Comparison of ENCODE assay signal across 11 mouse cellular contexts in genomic region chr17:70754041-70754440, GRCm38 (mm10).
DNase-seq lines count a peak whose midpoint lies in the region; ATAC-seq lines count a peak whose summit lies in the region.
"Had no signal": no experiment of that assay in that cellular context is flagged by ENCODE, and none has a peak within 500 bp of the region (broad histone marks: within the 10 kb centered on the region; RNA-seq: fewer than 3 reads in every experiment).

No protein-coding gene starts in this region.

- H3K27me3 ChIP-seq in hindbrain, embryonic 12.5 days = peaks cover 26% of the 10 kb centered on the region
- H3K27me3 ChIP-seq in hindbrain, embryonic 16.5 days (replicated peaks; ENCODE audit: control insufficient read depth, insufficient read depth, low read length) = peaks cover 7% of the 10 kb centered on the region
- H3K27me3 ChIP-seq in limb, embryonic 13.5 days = no peaks in the 10 kb centered on the region
- peaks cover 32% of the 10 kb centered on the region for H3K27me3 ChIP-seq in midbrain, embryonic 14.5 days (ENCODE audit: control insufficient read depth, insufficient read depth, low read length)
- no peaks in the 10 kb centered on the region for H3K27me3 ChIP-seq in forebrain, embryonic 11.5 days (ENCODE audit: control insufficient read depth, insufficient read depth, low read length)

- H3K9me3 ChIP-seq in hindbrain, embryonic 12.5 days (replicated peaks) = no peaks in the 10 kb centered on the region
- no peaks in the 10 kb centered on the region for H3K9me3 ChIP-seq in hindbrain, embryonic 16.5 days (ENCODE audit: control insufficient read depth, low read length)
- no peaks in the 10 kb centered on the region for H3K9me3 ChIP-seq in limb, embryonic 13.5 days
- H3K9me3 ChIP-seq in midbrain, embryonic 14.5 days (ENCODE audit: control insufficient read depth, low read length) = no peaks in the 10 kb centered on the region
- H3K9me3 ChIP-seq in forebrain, embryonic 11.5 days (ENCODE audit: control insufficient read depth, low read length) = no peaks in the 10 kb centered on the region
- H3K9me3 ChIP-seq: forebrain, embryonic 15.5 days had no signal

- no peaks in the 10 kb centered on the region for H3K36me3 ChIP-seq in hindbrain, embryonic 12.5 days
- H3K36me3 ChIP-seq in hindbrain, embryonic 16.5 days (ENCODE audit: control insufficient read depth, insufficient read depth, low read length) = no peaks in the 10 kb centered on the region
- no peaks in the 10 kb centered on the region for H3K36me3 ChIP-seq in limb, embryonic 13.5 days
- H3K36me3 ChIP-seq in midbrain, embryonic 14.5 days (ENCODE audit: control insufficient read depth, insufficient read depth, low read length) = no peaks in the 10 kb centered on the region
- H3K36me3 ChIP-seq in forebrain, embryonic 11.5 days (ENCODE audit: control insufficient read depth, insufficient read depth, low read length) = no peaks in the 10 kb centered on the region
- H3K36me3 ChIP-seq: forebrain, embryonic 15.5 days had no signal

- H3K4me3 ChIP-seq in hindbrain, embryonic 12.5 days = no peak overlapping the region
- no peak overlapping the region for H3K4me3 ChIP-seq in hindbrain, embryonic 16.5 days (ENCODE audit: low read length)
- no peak overlapping the region for H3K4me3 ChIP-seq in limb, embryonic 13.5 days
- no peak overlapping the region for H3K4me3 ChIP-seq in midbrain, embryonic 14.5 days (replicated peaks; ENCODE audit: low read depth, low read length)
- H3K4me3 ChIP-seq in forebrain, embryonic 11.5 days (ENCODE audit: low read depth, low read length) = no peak overlapping the region
- H3K4me3 ChIP-seq: forebrain, embryonic 15.5 days had no signal

- H3K9ac ChIP-seq in hindbrain, embryonic 12.5 days = no peak overlapping the region
- no peak overlapping the region for H3K9ac ChIP-seq in hindbrain, embryonic 16.5 days (ENCODE audit: low read depth, low read length)
- H3K9ac ChIP-seq in limb, embryonic 13.5 days = no peak overlapping the region
- H3K9ac ChIP-seq in midbrain, embryonic 14.5 days (replicated peaks; ENCODE audit: low read length) = no peak overlapping the region
- H3K9ac ChIP-seq in forebrain, embryonic 11.5 days (ENCODE audit: low read length) = no peak overlapping the region
- H3K9ac ChIP-seq: forebrain, embryonic 15.5 days had no signal

- H3K4me2 ChIP-seq in hindbrain, embryonic 12.5 days (replicated peaks) = no peak overlapping the region
- no peak overlapping the region for H3K4me2 ChIP-seq in hindbrain, embryonic 16.5 days (ENCODE audit: low read length)
- peak overlapping the region; percentile 79; the same call in 1 of the 2 replicates for H3K4me2 ChIP-seq in limb, embryonic 13.5 days (replicated peaks)
- H3K4me2 ChIP-seq in midbrain, embryonic 14.5 days (ENCODE audit: low read length) = no peak overlapping the region
- H3K4me2 ChIP-seq in forebrain, embryonic 11.5 days (ENCODE audit: low read depth, low read length, severe bottlenecking) = no peak overlapping the region

- H3K4me1 ChIP-seq in hindbrain, embryonic 12.5 days = peaks cover 24% of the 10 kb centered on the region
- H3K4me1 ChIP-seq in hindbrain, embryonic 16.5 days (ENCODE audit: control insufficient read depth, insufficient read depth, low read depth, low read length) = peaks cover 9% of the 10 kb centered on the region
- peaks cover 32% of the 10 kb centered on the region for H3K4me1 ChIP-seq in limb, embryonic 13.5 days
- H3K4me1 ChIP-seq in midbrain, embryonic 14.5 days (ENCODE audit: control insufficient read depth, insufficient read depth, low read length) = peaks cover 9% of the 10 kb centered on the region; the same call in 1 of the 2 replicates
- peaks cover 5% of the 10 kb centered on the region; the same call in 1 of the 2 replicates for H3K4me1 ChIP-seq in forebrain, embryonic 11.5 days (replicated peaks; ENCODE audit: control insufficient read depth, insufficient read depth, low read length)

- DNase-seq in ES-CJ7 (ENCODE audit: low read depth, low spot score) = peak; percentile 12
- peak; percentile 23 for DNase-seq in kidney, adult 18-20 months
- no peak for DNase-seq in midbrain, embryonic 14.5 days
- no peak for DNase-seq in cerebellum, adult 9-10 months
- no peak for DNase-seq in forebrain, embryonic 11.5 days (ENCODE audit: low spot score)

- WGBS in hindbrain, embryonic 12.5 days = 81% methylated on average over 9 of the region's 9 CpGs
- 94% methylated on average over 9 of the region's 9 CpGs for WGBS in hindbrain, embryonic 16.5 days
- WGBS in limb, embryonic 13.5 days = 67% methylated on average over 9 of the region's 9 CpGs
- WGBS in midbrain, embryonic 14.5 days = 83% methylated on average over 9 of the region's 9 CpGs
- 76% methylated on average over 9 of the region's 9 CpGs for WGBS in forebrain, embryonic 11.5 days

- H3K27ac ChIP-seq in hindbrain, embryonic 12.5 days = 0 out of 2 replicates have a peak overlapping the region, but pooled peaks have one; percentile 17
- no peak overlapping the region for H3K27ac ChIP-seq in hindbrain, embryonic 16.5 days (ENCODE audit: low read depth, low read length)
- H3K27ac ChIP-seq in limb, embryonic 13.5 days = 0 out of 2 replicates have a peak overlapping the region, but pooled peaks have one; percentile 1
- H3K27ac ChIP-seq in midbrain, embryonic 14.5 days (replicated peaks; ENCODE audit: low read depth, low read length) = no peak overlapping the region
- no peak overlapping the region for H3K27ac ChIP-seq in forebrain, embryonic 11.5 days (ENCODE audit: low read depth, low read length)
- H3K27ac ChIP-seq: forebrain, embryonic 15.5 days; hindbrain, postnatal 0 days; macrophage had no signal

- ATAC-seq in hindbrain, embryonic 12.5 days (ENCODE audit: low FRiP score) = no peak
- ATAC-seq in hindbrain, embryonic 16.5 days = no peak
- no peak for ATAC-seq in limb, embryonic 13.5 days (ENCODE audit: low FRiP score, low read depth)
- no peak for ATAC-seq in midbrain, embryonic 14.5 days (ENCODE audit: low FRiP score, low TSS enrichment)
- no peak for ATAC-seq in forebrain, embryonic 11.5 days (replicated peaks; ENCODE audit: low FRiP score)
- ATAC-seq: forebrain, embryonic 15.5 days; hindbrain, postnatal 0 days had no signal

Comparison
In these comparisons a context has a peak if more than half of its experiments do, and no peak if none do; other contexts are left out.
1. H3K27ac ChIP-seq: peak in hindbrain, embryonic 12.5 days (single experiment) and limb, embryonic 13.5 days (single experiment); none in hindbrain, embryonic 16.5 days (single experiment), midbrain, embryonic 14.5 days (single experiment) and forebrain, embryonic 11.5 days (single experiment).
2. DNase-seq: peak in ES-CJ7 (single experiment) and kidney, adult 18-20 months (single experiment); none in midbrain, embryonic 14.5 days (single experiment), cerebellum, adult 9-10 months (single experiment) and forebrain, embryonic 11.5 days (single experiment).